Mouse (Mus musculus): ENCODE results near the gene Mutyh.

- TF ChIP-seq CTCF (IDR thresholded peaks at IDR 0.05), result peak; percentile 65
- TF ChIP-seq EP300 (IDR thresholded peaks at IDR 0.05), result no peak
Observed at GRCm38 (mm10) chr4:116820902-116821693, 13.6 kb downstream of the Mutyh start.
